Mouse (Mus musculus) kidney, adult 2 months (tissue): ENCODE measurements at regions not wholly inside any gene's neighbourhood (a gene's known extent, or its start where the extent isn't known, plus 50 kb on each side); places are given as distances from the start of the nearest gene placed in this dataset.
A peak's percentile ranks its signal among the peaks of the same experiment; 100 is the strongest.

Experiments
- DNase-seq: peaks from one replicate; pipeline ENCODE4 v3.0.0; 2021
- H3K27ac ChIP-seq: fragments of 200-500 bp; 2 replicates; pipeline ENCODE4 v1.5.1; 2012; ENCODE audit warnings: low read depth, low read length, control low read depth, inconsistent platforms; ENCODE audit not compliant: insufficient read depth
- H3K27me3 ChIP-seq: fragments of 200-500 bp; replicated peaks from 2 replicates; pipeline ENCODE4 v1.6.1; 2012; ENCODE audit warnings: mild to moderate bottlenecking, moderate library complexity, low read length, inconsistent platforms; ENCODE audit not compliant: control insufficient read depth, insufficient read depth
- H3K36me3 ChIP-seq: fragments of 200-500 bp; 2 replicates; pipeline ENCODE4 v1.6.1; 2012; ENCODE audit warnings: mild to moderate bottlenecking, moderate library complexity, low read length, inconsistent platforms; ENCODE audit not compliant: control insufficient read depth, insufficient read depth
- H3K4me1 ChIP-seq: fragments of 200-500 bp; 2 replicates; pipeline ENCODE4 v1.6.1; 2011; ENCODE audit warnings: low read length; ENCODE audit not compliant: control insufficient read depth, insufficient read depth
- H3K4me3 ChIP-seq: fragments of 200-500 bp; 2 replicates; pipeline ENCODE4 v1.5.1; 2011; ENCODE audit warnings: mild to moderate bottlenecking, low read depth, low read length, control low read depth; ENCODE audit not compliant: insufficient read depth
- CTCF ChIP-seq: fragments of 200-500 bp; conservative IDR thresholded peaks from 2 replicates; pipeline ENCODE4 v1.5.1; 2011; ENCODE audit warnings: low read depth, mild to moderate bottlenecking, control low read depth, low read length, moderate library complexity, mixed read lengths; ENCODE audit not compliant: insufficient read depth, insufficient read length
- POLR2A ChIP-seq: fragments of 200-500 bp; IDR thresholded peaks from one replicate; pipeline ENCODE4 v1.6.1; 2011; ENCODE audit warnings: low read depth, low read length, control low read depth
- WGBS: fragments of 180-500 bp; shearing (Covaris S2); methylation state at CpG from one replicate; pipeline ENCODE4 v1.1.7; 2018; 5-methylcytosine and 5-hydroxymethylcytosine counted together

- H3K27me3 ChIP-seq, result no peaks in the 10 kb centered on the region
- peak; percentile 14 for DNase-seq
- WGBS, result 59% methylated on average over 7 of the region's 7 CpGs
- H3K4me1 ChIP-seq, result no peaks in the 10 kb centered on the region
- no peak overlapping the region for H3K4me3 ChIP-seq
- no peak overlapping the region for H3K27ac ChIP-seq
- TF ChIP-seq POLR2A, result no peak
- no peak for TF ChIP-seq CTCF
- H3K36me3 ChIP-seq, result no peaks in the 10 kb centered on the region
These were observed 119.8 kb downstream of the Btc start for GRCm38 (mm10) chr5:91282969-91283368.

GRCm38 (mm10) chr5:91293073-91293472 lies 109.7 kb downstream of the Btc start:
- no peaks in the 10 kb centered on the region for H3K36me3 ChIP-seq
- peaks cover 11% of the 10 kb centered on the region for H3K4me1 ChIP-seq
- TF ChIP-seq CTCF, result no peak
- DNase-seq, result peak; percentile 85
- peak overlapping the region; percentile 68; the same call in 1 of the 2 replicates for H3K27ac ChIP-seq
- no peak overlapping the region for H3K4me3 ChIP-seq
- no peaks in the 10 kb centered on the region for H3K27me3 ChIP-seq
- WGBS, result 20% methylated on average over 4 of the region's 4 CpGs

GRCm38 (mm10) chr5:91294957-91295356 lies 107.8 kb downstream of the Btc start:
- H3K27ac ChIP-seq, result no peak overlapping the region
- WGBS, result 77% methylated on average over 3 of the region's 3 CpGs
- H3K4me1 ChIP-seq, result peaks cover 11% of the 10 kb centered on the region
- H3K27me3 ChIP-seq, result no peaks in the 10 kb centered on the region
- no peak overlapping the region for H3K4me3 ChIP-seq
- TF ChIP-seq POLR2A, result no peak
- no peak for TF ChIP-seq CTCF
- DNase-seq, result peak; percentile 53
- H3K36me3 ChIP-seq, result no peaks in the 10 kb centered on the region

- no peak for DNase-seq
- WGBS, result 68% methylated on average over 2 of the region's 2 CpGs
- Histone ChIP-seq H3K4me3 (no peak overlapping the region), H3K36me3 (no peaks in the 10 kb centered on the region), H3K27ac (no peak overlapping the region), H3K27me3 (no peaks in the 10 kb centered on the region), H3K4me1 (peaks cover 11% of the 10 kb centered on the region)
- TF ChIP-seq CTCF (no peak), POLR2A (no peak)
These were observed 105.7 kb downstream of the Btc start for GRCm38 (mm10) chr5:91297068-91297467.

GRCm38 (mm10) chr5:91302114-91302513 lies 100.7 kb downstream of the Btc start:
- no peaks in the 10 kb centered on the region for H3K27me3 ChIP-seq
- no peak for TF ChIP-seq CTCF
- no peaks in the 10 kb centered on the region for H3K36me3 ChIP-seq
- no peak overlapping the region for H3K4me3 ChIP-seq
- DNase-seq, result no peak
- no peaks in the 10 kb centered on the region for H3K4me1 ChIP-seq
- H3K27ac ChIP-seq, result no peak overlapping the region
- 90% methylated on average over 17 of the region's 17 CpGs for WGBS

- H3K36me3 ChIP-seq, result no peaks in the 10 kb centered on the region
- DNase-seq, result no peak
- no peak for TF ChIP-seq POLR2A
- TF ChIP-seq CTCF, result no peak
- H3K27ac ChIP-seq, result no peak overlapping the region
- H3K4me3 ChIP-seq, result no peak overlapping the region
- H3K4me1 ChIP-seq, result no peaks in the 10 kb centered on the region
- WGBS, result 62% methylated on average over 9 of the region's 9 CpGs
- H3K27me3 ChIP-seq, result no peaks in the 10 kb centered on the region
These were observed 99.9 kb downstream of the Btc start for GRCm38 (mm10) chr5:91302943-91303342.

- no peaks in the 10 kb centered on the region for H3K4me1 ChIP-seq
- no peak for DNase-seq
- H3K4me3 ChIP-seq, result no peak overlapping the region
- WGBS, result 61% methylated on average over 5 of the region's 5 CpGs
- H3K27me3 ChIP-seq, result no peaks in the 10 kb centered on the region
- no peaks in the 10 kb centered on the region for H3K36me3 ChIP-seq
- TF ChIP-seq POLR2A, result no peak
- TF ChIP-seq CTCF, result no peak
- no peak overlapping the region for H3K27ac ChIP-seq
These were observed 99.1 kb downstream of the Btc start for GRCm38 (mm10) chr5:91303702-91304101.

GRCm38 (mm10) chr5:91307031-91307430 lies 95.8 kb downstream of the Btc start:
- H3K4me3 ChIP-seq, result no peak overlapping the region
- 75% methylated on average over 3 of the region's 3 CpGs for WGBS
- H3K27ac ChIP-seq, result no peak overlapping the region
- no peak for DNase-seq
- H3K27me3 ChIP-seq, result no peaks in the 10 kb centered on the region
- no peaks in the 10 kb centered on the region for H3K4me1 ChIP-seq
- TF ChIP-seq POLR2A (no peak), CTCF (no peak)
- no peaks in the 10 kb centered on the region for H3K36me3 ChIP-seq
